Mouse (Mus musculus) neutrophil, adult 5-6 weeks (primary cell): Measurements from ENCODE around the gene Prdm8. TPM values are rescaled to one million over a fixed set of nuclear protein-coding genes. Genes with fewer than 3 reads are reported as not detected.

Experiments
- ATAC-seq: fragments of 151-379, 151-347 bp; 2 replicates; pipeline ENCODE4 v1.8.0; 2017; ENCODE audit warnings: mild to moderate bottlenecking, moderate TSS enrichment; ENCODE audit not compliant: insufficient number of reproducible peaks, poor library complexity, low FRiP score, severe bottlenecking; ENCODE audit errors: extremely low read depth
- total RNA-seq: library from RNA; stranded (forward); fragments of 200-1000 nt; gene quantifications from 2 replicates; pipeline ENCODE4 v1.2.3, GENCODE M21; 2017

Prdm8 gene
- total RNA-seq, 1 experiment from 2014 or later = not detected

DNA sequence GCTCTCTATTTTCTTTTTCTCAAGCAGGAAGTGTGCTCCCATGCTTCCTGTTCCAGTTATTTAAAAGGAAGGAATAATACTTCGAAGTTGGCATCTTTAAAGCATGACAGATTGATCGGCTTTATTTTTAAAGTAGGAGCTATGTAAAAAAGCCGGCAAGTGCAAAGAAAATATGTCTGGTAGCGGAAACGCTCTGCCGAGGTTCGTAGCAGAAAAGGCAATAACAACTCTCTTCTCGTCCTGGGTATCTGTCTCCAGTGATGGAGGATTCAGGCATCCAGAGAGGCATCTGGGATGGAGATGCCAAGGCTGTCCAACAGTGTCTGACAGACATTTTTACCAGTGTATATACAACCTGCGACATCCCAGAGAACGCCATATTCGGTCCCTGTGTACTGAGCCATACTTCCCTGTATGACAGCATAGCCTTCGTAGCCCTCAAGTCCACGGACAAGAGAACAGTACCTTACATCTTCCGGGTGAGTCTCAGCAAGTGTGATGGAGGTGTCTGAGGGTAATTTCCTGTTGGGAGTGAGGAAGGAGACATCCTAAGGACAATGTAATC is 16.1 kb downstream of the Prdm8 start:
- 0 out of 2 replicates have a peak, but pooled peaks have one; percentile 23 for ATAC-seq

GRCm38 (mm10) chr5:98184281-98184910 is 17.4 kb downstream of the Prdm8 start:
- no peak for ATAC-seq

DNA sequence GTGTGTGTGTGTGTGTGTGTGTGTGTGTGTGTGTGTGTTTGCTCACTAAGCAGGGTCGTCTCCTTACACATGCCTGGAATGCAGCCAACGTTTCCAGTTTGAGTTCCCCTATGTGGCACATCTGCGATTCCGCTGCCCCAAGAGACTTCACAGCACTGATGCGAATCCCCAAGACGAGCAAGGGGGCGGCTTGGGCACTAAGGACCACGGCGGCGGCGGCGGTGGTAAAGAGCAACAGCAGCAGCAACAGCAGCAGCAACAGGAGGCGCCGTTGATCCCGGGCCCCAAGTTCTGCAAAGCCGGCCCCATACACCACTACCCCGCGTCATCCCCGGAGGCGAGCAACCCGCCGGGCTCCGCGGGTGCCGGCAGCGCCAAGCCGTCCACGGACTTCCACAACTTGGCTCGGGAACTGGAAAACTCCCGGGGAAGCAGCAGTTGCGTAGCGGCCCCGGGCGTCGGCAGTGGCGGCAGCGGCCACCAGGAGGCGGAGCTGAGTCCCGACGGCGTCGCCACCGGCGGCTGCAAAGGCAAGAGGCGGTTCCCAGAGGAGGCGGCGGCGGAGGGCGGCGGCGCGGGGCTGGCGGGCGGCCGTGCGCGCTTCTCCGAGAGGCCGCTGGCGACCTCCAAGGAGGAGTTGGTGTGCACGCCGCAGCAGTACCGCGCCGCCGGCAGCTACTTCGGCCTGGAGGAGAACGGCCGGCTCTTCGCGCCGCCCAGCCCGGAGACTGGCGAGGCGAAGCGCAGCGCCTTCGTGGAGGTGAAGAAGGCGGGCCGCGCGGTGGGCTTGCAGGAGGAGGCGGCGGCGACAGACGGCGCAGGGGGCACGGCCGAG is 18.2 kb downstream of the Prdm8 start:
- ATAC-seq = peak; percentile 64

DNA sequence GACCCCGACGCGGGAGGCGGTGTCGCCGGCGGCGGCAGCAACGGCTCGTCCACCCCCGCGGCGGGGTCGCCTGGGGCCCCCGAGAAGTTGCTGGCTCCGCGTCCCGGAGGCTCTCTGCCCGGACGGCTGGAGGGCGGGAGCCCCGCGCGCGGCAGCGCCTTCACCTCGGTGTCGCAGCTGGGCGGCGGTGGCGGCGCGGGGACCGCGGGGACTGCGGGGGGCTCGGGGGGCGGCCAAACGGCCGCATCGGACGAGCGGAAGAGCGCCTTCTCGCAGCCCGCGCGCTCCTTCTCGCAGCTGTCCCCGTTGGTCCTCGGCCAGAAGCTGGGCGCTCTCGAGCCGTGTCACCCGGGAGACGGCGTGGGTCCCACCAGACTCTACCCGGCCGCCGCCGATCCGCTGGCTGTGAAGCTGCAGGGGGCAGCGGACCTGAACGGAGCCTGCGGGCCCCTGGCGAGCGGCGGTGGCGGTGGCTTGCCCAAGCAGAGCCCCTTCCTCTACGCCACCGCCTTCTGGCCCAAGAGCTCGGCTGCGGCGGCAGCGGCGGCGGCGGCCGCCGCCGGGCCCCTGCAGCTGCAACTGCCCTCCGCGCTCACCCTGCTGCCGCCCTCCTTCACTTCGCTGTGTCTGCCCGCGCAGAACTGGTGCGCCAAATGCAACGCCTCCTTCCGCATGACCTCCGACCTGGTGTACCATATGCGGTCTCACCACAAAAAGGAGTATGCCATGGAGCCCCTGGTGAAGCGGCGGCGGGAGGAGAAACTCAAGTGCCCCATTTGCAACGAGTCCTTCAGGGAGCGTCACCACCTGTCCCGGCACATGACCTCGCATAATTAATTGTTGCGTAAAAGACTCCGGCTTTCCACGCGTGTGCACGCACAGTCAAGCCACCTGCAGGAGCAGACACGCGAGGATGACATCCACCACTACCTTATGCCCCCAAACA is 19.1 kb downstream of the Prdm8 start:
- ATAC-seq = 0 out of 2 replicates have a peak, but pooled peaks have one; percentile 18

- ATAC-seq = no peak
These were observed 22.5 kb downstream of the Prdm8 start for GRCm38 (mm10) chr5:98189181-98190180.

DNA sequence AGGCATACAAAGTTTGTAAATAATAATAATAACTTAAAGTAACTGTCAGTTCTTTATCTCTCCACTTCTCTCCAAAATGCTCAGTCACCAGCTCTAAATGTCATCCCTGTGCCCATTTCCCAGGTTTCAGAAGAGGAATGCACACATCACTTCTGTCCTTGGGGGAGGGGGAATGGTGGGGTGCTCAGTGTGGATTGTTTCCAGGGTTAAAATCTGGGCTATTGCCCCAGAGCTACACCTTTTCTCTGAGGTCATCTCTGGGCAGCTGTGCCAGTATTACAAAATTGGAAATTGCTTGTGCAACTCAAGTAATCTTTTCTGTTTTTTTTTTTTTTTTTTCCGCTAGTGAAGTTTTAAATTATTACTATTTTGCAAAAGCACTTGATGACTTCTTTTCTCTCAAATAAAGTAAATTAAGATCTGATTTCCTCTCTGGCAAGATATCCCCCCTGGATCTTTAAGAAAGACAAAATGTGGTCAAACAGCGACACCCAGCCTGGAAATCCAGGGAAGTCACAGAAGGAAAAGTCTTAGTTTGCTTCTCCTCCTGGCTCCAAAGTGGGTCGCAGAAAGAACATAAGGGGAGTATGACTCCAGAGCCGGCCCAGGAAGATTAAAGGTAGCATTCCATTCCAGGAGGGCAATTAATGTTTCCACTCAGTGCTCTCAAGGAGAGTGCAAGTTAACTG is 25.4 kb downstream of the Prdm8 start:
- no peak for ATAC-seq

- no peak for ATAC-seq
These were observed 28.0 kb downstream of the Prdm8 start for GRCm38 (mm10) chr5:98194959-98195358.

GRCm38 (mm10) chr5:98198412-98199218 is 31.6 kb downstream of the Prdm8 start:
- no peak for ATAC-seq

- no peak for ATAC-seq
These were observed 32.2 kb downstream of the Prdm8 start for GRCm38 (mm10) chr5:98199219-98199552.

GRCm38 (mm10) chr5:98201606-98202005 is 34.6 kb downstream of the Prdm8 start:
- no peak for ATAC-seq

DNA sequence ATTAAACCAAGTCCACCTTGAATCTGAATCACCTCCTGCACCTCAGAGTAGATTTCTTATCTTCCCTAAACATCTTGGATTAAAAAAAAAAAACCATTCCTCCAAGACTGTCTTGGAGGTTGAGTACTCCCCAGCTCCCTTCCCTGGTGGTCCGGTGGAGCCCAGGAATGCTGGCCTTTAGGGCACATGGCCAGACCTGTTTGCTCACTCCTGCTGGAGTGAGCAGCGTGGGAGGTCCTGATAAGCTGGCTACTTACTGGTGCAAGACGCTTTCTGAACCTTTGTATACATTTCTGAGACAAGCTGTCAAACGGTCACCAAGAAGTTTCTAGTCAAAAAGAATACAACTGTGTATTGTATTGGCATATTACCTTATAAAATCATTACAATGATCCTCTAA is 36.0 kb downstream of the Prdm8 start:
- no peak for ATAC-seq

DNA sequence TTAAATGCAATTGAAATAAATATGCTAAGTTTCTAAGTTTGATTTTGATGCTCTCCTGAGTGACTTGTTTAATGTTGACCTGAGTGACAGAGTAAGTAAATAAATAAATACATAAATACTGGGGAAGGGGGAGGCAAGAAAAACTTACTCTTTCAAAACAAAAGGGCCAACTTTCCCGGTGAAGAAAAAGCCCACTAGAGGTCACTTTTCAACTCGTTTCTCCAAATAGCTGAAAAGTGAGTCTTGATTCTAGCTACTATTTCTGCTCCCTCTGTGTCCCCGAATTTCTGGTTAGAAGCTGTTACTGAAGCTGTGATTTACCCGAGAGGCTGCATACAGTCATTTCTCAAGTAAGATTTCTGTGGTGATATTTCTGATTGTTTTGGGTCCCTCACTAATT is 45.5 kb downstream of the Prdm8 start:
- no peak for ATAC-seq

GRCm38 (mm10) chr5:98221956-98222355 is 55.0 kb downstream of the Prdm8 start:
- ATAC-seq = no peak

GRCm38 (mm10) chr5:98226710-98227109 is 59.7 kb downstream of the Prdm8 start:
- ATAC-seq = no peak

GRCm38 (mm10) chr5:98229456-98229855 is 62.5 kb downstream of the Prdm8 start:
- ATAC-seq = no peak

GRCm38 (mm10) chr5:98238466-98238865 is 71.5 kb downstream of the Prdm8 start:
- ATAC-seq = no peak
